Mouse (Mus musculus): Measurements from ENCODE around the gene Dnajc13. TPM values are rescaled to one million over a fixed set of nuclear protein-coding genes. Genes with fewer than 3 reads are reported as not detected.
A peak's percentile ranks its signal among the peaks of the same experiment; 100 is the strongest.

Dnajc13 gene
- polyA plus RNA-seq, 1 experiment from 2014 or later = 17.0 TPM

GRCm38 (mm10) chr9:104264567-104264966, 1.8 kb upstream of the Dnajc13 start:
- no peak overlapping the region for H3K9ac ChIP-seq (ENCODE audit: low read length)
- no peaks in the 10 kb centered on the region for H3K9me3 ChIP-seq (replicated peaks; ENCODE audit: control insufficient read depth, low read length)
- 81% methylated on average over 2 of the region's 2 CpGs for WGBS
- no peaks in the 10 kb centered on the region for H3K36me3 ChIP-seq (ENCODE audit: control insufficient read depth, insufficient read depth)
- H3K4me3 ChIP-seq (ENCODE audit: low read length) = no peak overlapping the region
- H3K27me3 ChIP-seq (ENCODE audit: control insufficient read depth, insufficient read depth, low read length) = no peaks in the 10 kb centered on the region
- peaks cover 17% of the 10 kb centered on the region for H3K4me1 ChIP-seq (ENCODE audit: control insufficient read depth, insufficient read depth, low read length)
- no peak overlapping the region for H3K4me2 ChIP-seq (ENCODE audit: low read depth, low read length)
- ATAC-seq (replicated peaks; ENCODE audit: extremely low read depth, insufficient read depth, low FRiP score) = no peak
- H3K27ac ChIP-seq (ENCODE audit: low read length) = no peak overlapping the region

DNA sequence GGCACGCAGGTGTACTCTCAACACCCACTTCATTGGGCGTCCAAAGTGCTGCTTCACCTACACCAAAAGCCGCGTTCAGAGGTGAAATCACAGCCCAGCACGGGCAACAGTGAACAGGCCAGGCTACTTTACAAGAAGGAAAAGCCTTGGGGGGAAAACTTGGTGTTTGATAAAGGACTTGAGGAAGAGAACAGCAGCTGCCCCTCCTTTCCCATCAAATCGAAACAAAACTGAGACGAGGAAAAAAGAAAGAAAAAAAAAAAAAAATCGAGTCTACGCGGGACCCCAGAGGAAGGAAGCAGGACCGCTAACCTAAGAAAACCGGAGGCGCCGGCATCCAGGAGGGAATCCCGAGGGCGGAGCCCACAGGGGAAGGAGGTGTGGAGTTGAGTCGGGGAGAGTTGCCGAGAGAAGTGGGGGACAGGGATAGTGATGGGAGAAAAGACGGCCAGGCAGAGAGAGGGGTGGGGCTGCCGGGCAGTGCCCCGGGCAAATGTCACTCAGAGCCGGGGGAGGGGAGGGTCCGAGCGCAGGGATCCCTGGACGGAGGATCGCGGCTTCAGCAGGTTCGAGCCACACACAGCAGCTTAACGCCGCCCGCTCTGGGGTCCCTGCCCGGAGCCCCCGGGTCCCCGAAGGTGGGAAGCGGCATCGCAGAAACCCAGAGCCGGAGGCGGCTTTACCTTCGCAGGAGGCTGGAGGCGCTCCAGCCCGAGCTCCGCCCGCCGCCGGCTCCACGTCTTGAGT, 541 bp downstream of the Dnajc13 start:
- Histone ChIP-seq H3K4me2 (ENCODE audit: low read depth, low read length) (peak overlapping the region; percentile 79), H3K27me3 (ENCODE audit: control insufficient read depth, insufficient read depth, low read length) (no peaks in the 10 kb centered on the region), H3K36me3 (ENCODE audit: control insufficient read depth, insufficient read depth) (no peaks in the 10 kb centered on the region), H3K4me1 (ENCODE audit: control insufficient read depth, insufficient read depth, low read length) (peaks cover 17% of the 10 kb centered on the region), H3K27ac (ENCODE audit: low read length) (peak overlapping the region; percentile 93), H3K9me3 (replicated peaks; ENCODE audit: control insufficient read depth, low read length) (no peaks in the 10 kb centered on the region), H3K9ac (ENCODE audit: low read length) (peak overlapping the region; percentile 94), H3K4me3 (ENCODE audit: low read length) (peak overlapping the region; percentile 95)
- peak; percentile 62 for ATAC-seq (replicated peaks; ENCODE audit: extremely low read depth, insufficient read depth, low FRiP score)
- under 1% methylated on average over 39 of the region's 46 CpGs for WGBS

- Histone ChIP-seq H3K36me3 (ENCODE audit: control insufficient read depth, insufficient read depth) (no peaks in the 10 kb centered on the region), H3K4me2 (ENCODE audit: low read depth, low read length) (no peak overlapping the region), H3K9ac (ENCODE audit: low read length) (no peak overlapping the region), H3K4me3 (ENCODE audit: low read length) (no peak overlapping the region), H3K27ac (ENCODE audit: low read length) (no peak overlapping the region), H3K9me3 (replicated peaks; ENCODE audit: control insufficient read depth, low read length) (no peaks in the 10 kb centered on the region), H3K27me3 (ENCODE audit: control insufficient read depth, insufficient read depth, low read length) (no peaks in the 10 kb centered on the region), H3K4me1 (ENCODE audit: control insufficient read depth, insufficient read depth, low read length) (peaks cover 17% of the 10 kb centered on the region)
- no peak for ATAC-seq (replicated peaks; ENCODE audit: extremely low read depth, insufficient read depth, low FRiP score)
- WGBS = 64% methylated on average over 4 of the region's 4 CpGs
Measured at GRCm38 (mm10) chr9:104260306-104260705, 2.4 kb downstream of the Dnajc13 start.

DNA sequence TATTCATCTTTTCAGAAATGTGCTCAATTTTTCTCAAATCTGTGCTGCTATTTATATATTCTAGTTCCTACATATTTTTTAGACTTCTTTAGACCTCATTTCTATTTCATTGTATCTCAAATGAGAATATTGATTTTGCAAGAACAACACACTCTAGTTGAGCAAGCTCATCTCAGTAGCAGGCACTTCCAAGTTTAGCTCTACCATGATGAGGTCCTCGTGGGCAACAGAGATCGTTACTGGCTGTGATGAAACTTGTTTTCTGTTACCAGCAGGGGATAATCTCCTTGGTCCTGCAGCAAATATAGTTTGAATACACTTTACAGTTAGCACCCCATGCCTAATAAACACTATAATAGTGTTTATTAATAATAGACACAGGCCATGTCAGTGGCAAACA, 6.6 kb downstream of the Dnajc13 start:
- WGBS = 54% methylated on average over 2 of the region's 2 CpGs
- Histone ChIP-seq H3K27me3 (ENCODE audit: control insufficient read depth, insufficient read depth, low read length) (no peaks in the 10 kb centered on the region), H3K4me2 (ENCODE audit: low read depth, low read length) (no peak overlapping the region), H3K36me3 (ENCODE audit: control insufficient read depth, insufficient read depth) (no peaks in the 10 kb centered on the region), H3K4me3 (ENCODE audit: low read length) (no peak overlapping the region), H3K9me3 (replicated peaks; ENCODE audit: control insufficient read depth, low read length) (no peaks in the 10 kb centered on the region), H3K4me1 (ENCODE audit: control insufficient read depth, insufficient read depth, low read length) (peaks cover 25% of the 10 kb centered on the region), H3K9ac (ENCODE audit: low read length) (no peak overlapping the region), H3K27ac (ENCODE audit: low read length) (no peak overlapping the region)
- no peak for ATAC-seq (replicated peaks; ENCODE audit: extremely low read depth, insufficient read depth, low FRiP score)

DNA sequence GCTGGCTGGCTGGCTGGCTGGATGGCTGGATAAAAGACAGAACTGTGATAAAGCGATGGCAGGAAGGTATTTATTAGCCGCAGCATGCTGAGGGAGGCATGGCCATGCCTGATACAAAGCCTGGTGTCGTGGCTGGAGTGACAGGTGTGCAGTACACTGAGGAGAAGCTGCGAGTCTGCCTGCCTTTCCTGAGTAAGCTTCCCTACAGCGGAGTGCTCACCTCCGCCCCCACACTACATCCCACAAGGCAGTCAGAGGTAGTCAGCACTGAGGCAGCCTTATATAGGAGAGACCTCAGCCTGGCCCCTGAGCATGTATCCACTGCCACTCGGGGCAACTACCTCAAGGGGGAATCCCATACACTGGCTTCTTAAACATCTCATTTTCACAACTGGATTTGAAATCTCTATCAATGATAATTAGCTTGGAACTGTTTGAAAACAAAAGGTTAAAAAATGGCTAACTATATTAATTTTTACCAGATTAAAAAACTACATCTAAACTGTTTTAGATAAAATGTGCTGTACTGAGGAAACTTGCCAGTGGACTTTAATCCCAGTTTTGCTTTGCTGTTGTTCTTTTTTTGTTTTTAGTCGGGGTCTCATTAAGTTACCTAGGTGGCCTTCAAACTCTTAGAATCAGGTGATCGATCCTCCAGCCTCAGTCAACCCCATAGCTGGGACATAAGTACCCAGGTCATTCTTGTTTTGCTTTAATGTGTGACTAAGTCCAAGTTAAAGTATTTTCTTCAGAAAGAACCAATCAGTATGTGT, 8.1 kb downstream of the Dnajc13 start:
- no peaks in the 10 kb centered on the region for H3K36me3 ChIP-seq (ENCODE audit: control insufficient read depth, insufficient read depth)
- H3K4me2 ChIP-seq (ENCODE audit: low read depth, low read length) = no peak overlapping the region
- no peaks in the 10 kb centered on the region for H3K27me3 ChIP-seq (ENCODE audit: control insufficient read depth, insufficient read depth, low read length)
- no peaks in the 10 kb centered on the region for H3K9me3 ChIP-seq (replicated peaks; ENCODE audit: control insufficient read depth, low read length)
- ATAC-seq (replicated peaks; ENCODE audit: extremely low read depth, insufficient read depth, low FRiP score) = peak; percentile 37; the same call in 1 of the 2 replicates
- WGBS = 44% methylated on average over 9 of the region's 9 CpGs
- no peak overlapping the region for H3K4me3 ChIP-seq (ENCODE audit: low read length)
- H3K27ac ChIP-seq (ENCODE audit: low read length) = no peak overlapping the region
- H3K4me1 ChIP-seq (ENCODE audit: control insufficient read depth, insufficient read depth, low read length) = peaks cover 18% of the 10 kb centered on the region
- H3K9ac ChIP-seq (ENCODE audit: low read length) = 0 out of 2 replicates have a peak overlapping the region, but pooled peaks have one; percentile 5

GRCm38 (mm10) chr9:104252637-104253036, 10.1 kb downstream of the Dnajc13 start:
- 90% methylated on average over 3 of the region's 3 CpGs for WGBS
- Histone ChIP-seq H3K4me2 (ENCODE audit: low read depth, low read length) (no peak overlapping the region), H3K27me3 (ENCODE audit: control insufficient read depth, insufficient read depth, low read length) (no peaks in the 10 kb centered on the region), H3K4me1 (ENCODE audit: control insufficient read depth, insufficient read depth, low read length) (peaks cover 18% of the 10 kb centered on the region), H3K36me3 (ENCODE audit: control insufficient read depth, insufficient read depth) (no peaks in the 10 kb centered on the region), H3K9ac (ENCODE audit: low read length) (no peak overlapping the region), H3K27ac (ENCODE audit: low read length) (no peak overlapping the region), H3K9me3 (replicated peaks; ENCODE audit: control insufficient read depth, low read length) (no peaks in the 10 kb centered on the region), H3K4me3 (ENCODE audit: low read length) (no peak overlapping the region)
- ATAC-seq (replicated peaks; ENCODE audit: extremely low read depth, insufficient read depth, low FRiP score) = no peak

GRCm38 (mm10) chr9:104251687-104252086, 11.0 kb downstream of the Dnajc13 start:
- Histone ChIP-seq H3K27ac (ENCODE audit: low read length) (no peak overlapping the region), H3K9ac (ENCODE audit: low read length) (no peak overlapping the region), H3K27me3 (ENCODE audit: control insufficient read depth, insufficient read depth, low read length) (no peaks in the 10 kb centered on the region), H3K9me3 (replicated peaks; ENCODE audit: control insufficient read depth, low read length) (no peaks in the 10 kb centered on the region), H3K4me1 (ENCODE audit: control insufficient read depth, insufficient read depth, low read length) (peaks cover 18% of the 10 kb centered on the region), H3K36me3 (ENCODE audit: control insufficient read depth, insufficient read depth) (no peaks in the 10 kb centered on the region), H3K4me3 (ENCODE audit: low read length) (no peak overlapping the region), H3K4me2 (ENCODE audit: low read depth, low read length) (no peak overlapping the region)
- no peak for ATAC-seq (replicated peaks; ENCODE audit: extremely low read depth, insufficient read depth, low FRiP score)
- 89% methylated on average over 4 of the region's 4 CpGs for WGBS

GRCm38 (mm10) chr9:104251111-104251510, 11.6 kb downstream of the Dnajc13 start:
- H3K9me3 ChIP-seq (replicated peaks; ENCODE audit: control insufficient read depth, low read length) = no peaks in the 10 kb centered on the region
- H3K4me3 ChIP-seq (ENCODE audit: low read length) = no peak overlapping the region
- no peak for ATAC-seq (replicated peaks; ENCODE audit: extremely low read depth, insufficient read depth, low FRiP score)
- no peak overlapping the region for H3K4me2 ChIP-seq (ENCODE audit: low read depth, low read length)
- no peaks in the 10 kb centered on the region for H3K36me3 ChIP-seq (ENCODE audit: control insufficient read depth, insufficient read depth)
- peaks cover 18% of the 10 kb centered on the region for H3K4me1 ChIP-seq (ENCODE audit: control insufficient read depth, insufficient read depth, low read length)
- H3K27ac ChIP-seq (ENCODE audit: low read length) = no peak overlapping the region
- no peaks in the 10 kb centered on the region for H3K27me3 ChIP-seq (ENCODE audit: control insufficient read depth, insufficient read depth, low read length)
- 78% methylated on average over 8 of the region's 8 CpGs for WGBS
- H3K9ac ChIP-seq (ENCODE audit: low read length) = no peak overlapping the region

Measured in heart, embryonic 16.5 days (tissue).